Mouse (Mus musculus) kidney, adult 2 months (tissue): Measurements from ENCODE around the gene Mtln.

Experiments used
- CTCF ChIP-seq: fragments of 200-500 bp; conservative IDR thresholded peaks from 2 replicates; pipeline ENCODE4 v1.5.1; 2011; ENCODE audit warnings: low read depth, mild to moderate bottlenecking, control low read depth, low read length, moderate library complexity, mixed read lengths; ENCODE audit not compliant: insufficient read depth, insufficient read length
- POLR2A ChIP-seq: fragments of 200-500 bp; IDR thresholded peaks from one replicate; pipeline ENCODE4 v1.6.1; 2011; ENCODE audit warnings: low read depth, low read length, control low read depth

DNA sequence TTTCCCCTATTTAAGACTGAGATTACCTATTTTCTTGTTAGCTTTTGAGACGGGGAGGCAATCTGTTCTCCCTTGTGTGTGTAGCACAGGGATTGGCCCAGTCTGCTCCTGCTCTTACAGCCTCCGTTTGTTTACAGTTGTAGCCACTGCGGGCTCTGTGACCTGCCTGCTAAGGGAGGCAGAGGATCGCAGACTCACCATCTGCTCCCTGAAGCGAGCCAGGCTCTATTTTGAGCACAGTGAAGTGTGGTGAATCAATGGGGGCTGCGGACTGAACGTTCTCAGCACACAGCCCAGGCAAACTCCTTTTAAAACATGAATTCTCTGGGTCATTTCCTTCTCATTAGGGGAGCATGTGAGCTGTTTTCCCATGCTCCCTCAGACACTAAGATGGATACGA is 35.1 kb downstream of the Mtln start:
- TF ChIP-seq CTCF (no peak), POLR2A (no peak)
